Mouse (Mus musculus): ENCODE data around the gene Brd3.

DNA sequence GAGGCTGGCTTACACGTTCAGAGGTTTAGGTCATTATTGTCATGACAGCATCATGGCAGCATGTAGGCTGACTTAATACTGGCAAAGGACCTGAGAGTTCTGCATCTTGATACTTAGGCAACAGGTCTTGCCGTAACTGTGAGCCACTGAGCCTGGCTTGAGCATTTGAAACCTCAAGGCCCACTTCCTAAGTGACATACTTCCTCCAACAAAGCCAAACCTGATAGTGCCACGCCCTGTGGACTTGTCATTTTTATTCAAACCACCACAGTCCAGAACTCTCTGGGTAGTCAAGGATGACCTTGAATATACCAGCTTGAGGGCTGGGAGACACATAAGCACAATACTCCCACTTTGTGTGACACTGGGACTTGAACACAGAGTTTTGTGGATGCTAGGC, 5.4 kb upstream of the Brd3 start:
- TF ChIP-seq POLR2A (IDR thresholded peaks at IDR 0.05; ENCODE audit: extremely low read depth, insufficient read depth, low read length) (no peak), CTCF (IDR thresholded peaks at IDR 0.05; ENCODE audit: extremely low read depth, insufficient read depth, low read length) (no peak)
